Mouse (Mus musculus): ENCODE data around the gene Olfr763. TPM values are rescaled to one million over a fixed set of nuclear protein-coding genes. Genes with fewer than 3 reads are reported as not detected.
A peak's percentile ranks its signal among the peaks of the same experiment; 100 is the strongest.
"Not testable (repeated sequence)": the region's sequence is repeated elsewhere in the genome, so short reads cannot be mapped to it uniquely, and the experiment has no call there.

Olfr763 gene
- not detected for total RNA-seq (2021)
- long read RNA-seq, experiment 1: 0 reads
- long read RNA-seq, experiment 2: 0 reads

DNA sequence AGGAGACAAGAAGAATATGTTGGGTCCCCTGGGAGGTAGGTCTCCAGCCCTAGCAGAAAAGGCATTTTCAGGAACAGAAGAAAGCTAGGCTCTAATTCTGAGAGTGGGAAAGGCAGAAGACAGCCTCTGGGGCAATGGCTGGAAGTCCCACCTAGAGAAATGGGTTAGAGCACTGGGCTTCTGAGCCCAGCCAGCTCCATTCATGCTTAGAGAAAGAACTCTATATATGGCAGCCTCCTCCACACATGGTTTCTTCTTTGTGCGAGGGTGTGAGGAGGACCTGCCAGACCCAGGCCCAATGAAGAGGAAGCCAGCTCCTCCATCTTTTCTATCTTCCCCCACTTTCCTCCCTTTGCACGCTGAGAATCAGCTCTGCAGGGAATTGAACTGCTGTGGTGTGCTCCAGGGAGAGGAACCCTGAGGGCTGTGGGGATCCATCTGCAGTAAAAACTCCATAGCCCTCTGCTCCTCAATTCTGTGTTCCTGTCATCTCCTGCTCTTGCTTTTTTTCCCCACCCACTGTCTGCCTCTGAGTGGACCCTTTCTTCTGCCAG, at the start of gene Olfr763:
Gene Olfr763, plus strand, starts transcription at position 504 of the 554 bp plus-strand sequence.
- no peak for DNase-seq (ENCODE audit: low spot score in 2 of 2)

DNA sequence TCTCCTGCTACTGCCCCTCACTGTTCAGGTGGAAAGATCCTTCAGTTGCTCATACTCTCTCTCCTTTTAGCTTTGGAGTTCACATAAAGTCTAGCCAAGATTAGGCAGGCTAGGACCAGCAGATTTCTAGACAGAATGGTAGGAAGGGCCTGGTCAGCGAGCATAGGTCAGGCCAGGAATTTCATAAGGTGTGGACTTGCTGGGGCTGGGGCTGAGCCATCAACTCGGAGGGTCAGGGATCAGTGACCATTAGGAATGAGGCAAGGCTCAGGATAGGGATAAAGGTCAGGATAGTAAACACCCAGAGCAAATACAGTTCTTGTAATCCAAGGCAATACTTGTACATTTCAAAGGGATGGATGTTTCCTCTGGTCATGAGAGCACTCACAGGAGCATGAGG, 45.6 kb upstream of the Olfr763 start:
- DNase-seq (ENCODE audit: low spot score in 2 of 2): no peak

DNA sequence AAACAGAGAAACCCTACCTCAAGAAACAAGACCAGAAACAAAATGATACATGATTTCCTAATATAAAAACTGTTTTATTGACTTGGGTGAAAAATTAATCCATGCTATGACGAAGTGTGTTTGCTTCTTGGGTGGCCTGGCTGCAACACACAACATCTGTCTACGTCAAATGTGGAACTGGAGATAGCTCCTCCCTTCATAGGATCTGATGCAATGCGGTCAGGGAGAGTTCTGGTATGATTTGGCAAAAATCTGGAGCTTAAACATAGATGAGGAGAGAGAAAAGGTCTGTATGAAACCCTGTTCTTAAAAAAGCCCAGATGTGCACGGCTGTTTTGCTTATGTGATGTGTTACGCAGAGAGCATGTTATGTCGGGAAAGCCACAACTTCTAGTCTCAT, 44.7 kb upstream of the Olfr763 start:
- DNase-seq (ENCODE audit: low spot score in 2 of 2): no peak

DNA sequence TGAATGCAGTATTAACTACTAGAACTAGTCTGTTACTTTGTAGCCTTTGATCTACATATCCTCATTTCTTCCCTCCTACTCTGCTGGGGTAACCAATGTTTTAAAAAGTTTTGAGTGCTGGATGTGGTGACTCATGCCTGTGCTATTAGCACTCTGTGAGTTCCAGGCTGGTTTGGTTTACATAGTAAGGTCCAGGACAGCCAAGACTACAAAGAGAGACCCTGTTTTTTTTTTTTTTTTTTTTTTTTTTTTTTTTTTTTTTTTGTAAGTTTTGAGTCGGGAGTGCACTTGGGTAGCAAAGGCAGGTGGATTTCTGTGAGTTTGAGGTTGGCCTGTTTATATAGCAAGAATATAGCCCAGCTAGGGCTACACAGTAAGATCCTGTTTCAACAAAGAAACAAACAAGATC, 42.2 kb upstream of the Olfr763 start:
- DNase-seq (ENCODE audit: low spot score in 2 of 2): no peak

DNA sequence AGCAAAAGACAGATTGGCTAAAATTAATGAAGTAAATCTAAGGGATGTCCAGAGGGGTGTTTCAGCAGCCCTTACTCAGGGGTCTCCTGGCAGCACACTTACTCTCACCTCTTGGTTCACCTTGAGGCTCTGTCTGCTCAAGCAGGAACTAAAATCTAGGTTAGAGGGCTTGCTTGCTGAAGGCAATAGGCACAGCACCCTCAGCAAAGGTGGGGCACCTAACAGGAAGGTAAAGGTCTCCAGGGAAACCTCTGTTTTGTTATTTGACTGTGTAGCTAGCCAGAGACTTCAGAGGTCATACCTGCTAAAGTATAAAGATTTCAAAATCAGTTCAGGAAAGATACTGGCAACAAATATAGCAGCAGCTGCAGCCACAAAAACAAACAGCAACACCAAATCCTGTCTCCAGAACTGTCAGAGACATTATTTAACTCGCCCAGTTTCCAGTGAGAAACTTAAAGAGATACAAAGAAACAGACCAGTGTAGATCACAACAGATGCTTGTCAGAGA, 39.8 kb upstream of the Olfr763 start:
- no peak for DNase-seq (ENCODE audit: low spot score in 2 of 2)

DNA sequence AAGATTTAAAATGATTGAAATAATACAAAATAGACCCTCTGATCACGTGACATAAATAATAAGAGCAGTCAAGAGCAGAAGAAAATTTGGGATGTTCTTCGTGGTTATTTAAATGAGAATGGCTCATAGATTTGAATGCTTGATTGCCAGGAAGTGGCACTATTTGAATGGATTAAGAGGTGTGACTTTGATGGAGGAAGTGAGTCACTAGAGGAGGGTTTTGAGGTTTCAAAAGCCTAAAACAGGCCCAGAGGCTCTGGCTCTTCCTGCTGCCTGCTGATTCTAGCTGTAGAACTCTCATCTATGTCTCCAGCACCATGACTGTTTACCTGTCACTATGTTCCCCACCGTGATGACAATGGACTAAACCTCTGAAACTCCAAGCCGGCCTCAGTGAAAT, 37.8 kb upstream of the Olfr763 start:
- DNase-seq (ENCODE audit: low spot score in 2 of 2): no peak

DNA sequence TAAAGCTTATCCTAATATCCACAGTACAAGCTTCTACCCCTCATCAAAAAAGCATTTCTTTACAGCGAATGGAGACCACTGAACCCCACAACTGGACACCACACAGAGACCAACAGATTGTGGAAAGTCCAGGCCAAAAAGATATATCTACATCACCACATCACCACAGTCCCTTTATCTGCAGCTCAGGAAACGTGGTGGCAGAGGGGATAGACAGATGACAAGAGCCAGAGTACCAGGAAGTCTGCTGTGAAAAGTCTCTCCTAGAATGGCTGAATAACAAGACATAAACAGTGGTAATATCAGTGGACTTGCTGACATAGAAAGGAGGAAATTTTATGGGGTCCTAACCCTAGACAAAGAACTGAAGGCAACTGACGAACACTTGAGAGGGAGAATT, 34.2 kb upstream of the Olfr763 start:
- no peak for DNase-seq (ENCODE audit: low spot score in 2 of 2)

DNA sequence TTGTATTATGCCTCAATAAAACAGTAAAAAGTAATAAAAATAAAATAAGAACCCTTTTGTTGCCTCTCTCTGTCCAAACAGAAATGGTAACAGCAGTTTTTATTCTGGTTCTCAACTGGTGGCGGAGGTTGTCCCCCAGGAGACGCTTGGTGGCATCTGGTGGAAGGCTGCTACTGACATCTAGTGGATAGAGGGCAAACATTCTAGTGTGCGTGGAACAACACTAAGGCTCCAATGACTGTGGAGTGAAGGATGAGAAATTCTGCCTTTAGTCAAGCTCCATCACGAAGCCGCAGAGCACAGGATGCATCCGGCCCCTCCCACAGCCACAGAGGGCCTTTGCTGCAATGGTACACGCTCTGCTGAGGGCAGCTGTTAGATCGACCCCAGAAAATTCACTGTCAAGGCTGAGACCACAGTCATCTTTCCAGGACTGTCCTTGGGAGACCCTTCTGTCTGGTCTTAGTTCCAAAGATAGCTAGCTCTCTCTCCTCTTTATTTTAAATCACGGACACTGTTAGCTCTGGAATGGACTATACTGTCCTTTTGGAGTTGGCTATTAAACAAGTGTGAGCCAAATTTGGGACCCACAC, 33.0 kb upstream of the Olfr763 start:
- peak; percentile 25 to 39 for DNase-seq (ENCODE audit: low spot score in 2 of 2)

DNA sequence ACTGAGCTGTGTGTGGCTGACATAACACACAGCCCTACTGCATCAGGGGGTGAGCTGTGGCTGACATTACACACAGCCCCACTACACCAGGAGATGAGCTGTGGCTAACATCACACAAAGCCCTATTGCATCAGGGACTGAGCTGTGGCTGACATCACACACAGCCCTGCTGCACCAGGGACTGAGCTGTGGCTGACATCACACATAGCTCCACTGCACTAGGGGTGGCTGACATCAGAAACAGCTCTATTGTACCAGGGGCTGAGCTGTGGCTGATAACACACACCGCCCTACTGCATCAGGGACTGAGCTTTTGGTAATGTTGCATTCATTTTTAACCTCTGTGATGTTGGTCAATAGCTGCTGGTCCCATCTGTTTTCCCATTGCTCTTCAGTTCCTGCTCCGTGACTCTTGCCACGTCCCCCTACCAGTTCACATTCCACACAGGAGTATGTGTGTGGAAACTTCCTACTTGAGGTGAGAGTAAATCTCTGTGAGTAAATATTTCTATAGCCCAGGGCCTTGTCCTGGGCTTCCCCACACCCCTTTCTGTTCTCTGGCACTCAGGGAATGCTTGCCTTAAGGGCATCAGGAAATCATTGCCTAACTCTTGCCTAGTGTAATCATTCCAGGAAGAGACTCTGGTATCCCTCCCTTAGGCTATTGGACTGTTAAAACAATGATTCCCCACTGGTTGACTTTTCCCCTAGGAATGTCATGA, 29.8 kb upstream of the Olfr763 start:
- no peak for DNase-seq (ENCODE audit: low spot score in 2 of 2)

DNA sequence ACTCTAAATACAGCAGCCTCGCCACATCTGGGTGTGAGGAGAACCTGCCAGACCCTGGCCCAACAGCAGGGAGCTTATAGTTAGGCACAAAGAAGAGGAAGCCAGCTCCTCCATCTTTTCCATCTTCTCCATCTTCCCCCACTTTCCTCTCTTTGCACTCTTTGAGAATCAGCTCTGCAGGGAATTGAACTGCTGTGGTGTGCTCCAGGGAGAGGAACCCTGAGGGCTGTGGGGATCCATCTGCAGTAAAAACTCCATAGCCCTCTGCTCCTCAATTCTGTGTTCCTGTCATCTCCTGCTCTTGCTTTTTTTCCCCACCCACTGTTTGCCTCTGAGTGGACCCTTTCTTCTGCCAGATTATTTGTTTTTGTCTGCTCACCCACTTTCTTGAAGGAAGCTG, 21.5 kb upstream of the Olfr763 start, which contains the start of gene Olfr9:
Gene Olfr9, plus strand, starts transcription at position 301 of the 400 bp plus-strand sequence.
- DNase-seq (ENCODE audit: low spot score in 2 of 2): not testable (repeated sequence)

DNA sequence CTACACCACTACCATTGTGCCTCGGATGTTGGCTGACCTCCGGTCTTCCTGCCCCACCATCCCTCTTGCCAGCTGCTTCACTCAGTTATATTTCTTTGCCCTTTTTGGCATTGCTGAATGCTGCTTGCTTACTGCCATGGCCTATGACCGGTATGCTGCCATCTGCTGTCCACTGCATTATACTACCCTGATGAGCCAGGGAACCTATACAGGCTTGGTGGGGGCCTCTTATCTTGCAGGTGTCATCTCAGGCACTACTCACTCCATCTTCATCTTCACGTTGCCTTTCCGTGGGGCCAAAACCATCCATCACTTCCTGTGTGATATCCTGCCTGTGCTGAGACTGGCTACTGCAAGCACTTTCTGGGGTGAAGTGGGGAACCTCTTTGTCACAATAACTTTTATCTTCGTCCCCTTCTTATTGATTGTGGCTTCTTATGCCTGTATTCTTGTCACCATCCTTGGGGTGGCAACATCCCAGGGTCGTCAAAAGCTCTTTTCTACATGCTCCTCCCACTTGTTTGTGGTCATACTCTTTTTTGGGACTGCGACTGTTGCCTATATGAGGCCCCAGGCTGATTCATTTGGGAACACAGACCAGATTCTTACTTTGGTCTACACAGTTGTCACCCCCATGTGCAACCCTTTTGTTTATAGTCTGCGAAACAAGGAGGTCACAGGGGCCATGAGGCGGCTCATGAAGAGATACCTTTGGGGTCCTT, 20.3 kb upstream of the Olfr763 start:
- DNase-seq (ENCODE audit: low spot score in 2 of 2): not testable (repeated sequence)

DNA sequence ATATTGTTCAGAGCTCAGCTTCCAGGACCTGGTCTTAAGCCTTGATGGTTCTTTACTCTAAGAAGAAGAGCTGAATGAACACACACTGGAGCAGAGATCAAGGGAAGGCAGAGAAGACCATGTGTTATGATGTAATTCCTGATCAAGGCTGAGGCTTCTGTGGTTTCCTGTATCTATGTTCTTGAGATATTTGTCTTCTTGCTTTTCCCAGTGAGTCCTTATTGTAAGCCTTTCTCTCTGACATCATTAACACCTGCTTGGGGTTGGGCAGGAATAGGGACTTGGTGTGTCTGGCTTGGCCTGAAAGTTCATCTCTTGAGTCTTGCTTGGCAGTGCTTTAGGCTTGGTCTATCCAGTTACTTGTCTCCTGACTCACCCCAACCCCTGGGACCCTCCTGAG, 19.6 kb upstream of the Olfr763 start:
- DNase-seq (ENCODE audit: low spot score in 2 of 2): no peak

DNA sequence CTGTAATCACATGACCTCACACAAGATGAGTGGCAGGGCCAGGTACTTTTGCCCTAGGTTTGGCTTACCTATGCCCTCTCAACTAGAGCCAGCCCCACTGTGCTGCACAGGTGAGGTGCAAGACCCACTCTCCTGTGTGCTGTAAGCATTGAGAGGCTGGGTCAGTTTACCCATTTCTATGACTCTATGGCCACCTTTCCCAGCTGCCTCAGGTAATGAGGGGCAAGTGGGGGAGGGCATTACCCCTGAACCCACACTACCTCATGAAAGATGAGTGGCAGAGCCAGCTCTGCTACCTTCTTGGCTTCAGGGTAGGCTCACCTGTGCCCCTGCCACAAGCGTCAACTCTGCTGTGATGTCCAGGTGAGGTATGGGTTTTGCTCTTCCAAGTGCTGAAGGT, 14.8 kb upstream of the Olfr763 start:
- no peak for DNase-seq (ENCODE audit: low spot score in 2 of 2)

DNA sequence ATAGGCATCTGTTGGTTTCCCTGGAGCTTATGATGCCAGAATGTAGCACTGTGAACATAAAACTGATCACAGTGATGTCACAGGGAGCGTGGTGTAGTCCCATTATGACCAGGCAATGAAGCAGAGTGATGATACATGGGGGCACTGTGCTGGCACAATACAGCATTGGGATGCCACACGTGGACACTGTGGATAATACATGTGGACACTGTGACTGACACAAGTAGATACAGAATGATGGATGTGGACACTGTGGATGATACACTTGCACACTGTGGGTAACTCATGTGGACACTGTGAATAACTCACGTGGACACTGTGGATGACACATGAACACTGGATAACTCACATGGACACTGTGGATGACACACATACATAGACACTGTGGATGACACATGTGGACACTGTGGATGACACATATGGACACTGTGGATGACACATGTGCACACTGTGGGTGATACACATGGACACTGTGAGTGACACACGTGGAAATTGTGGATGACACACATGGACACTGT, 14.0 kb upstream of the Olfr763 start:
- DNase-seq (ENCODE audit: low spot score in 2 of 2): no peak

DNA sequence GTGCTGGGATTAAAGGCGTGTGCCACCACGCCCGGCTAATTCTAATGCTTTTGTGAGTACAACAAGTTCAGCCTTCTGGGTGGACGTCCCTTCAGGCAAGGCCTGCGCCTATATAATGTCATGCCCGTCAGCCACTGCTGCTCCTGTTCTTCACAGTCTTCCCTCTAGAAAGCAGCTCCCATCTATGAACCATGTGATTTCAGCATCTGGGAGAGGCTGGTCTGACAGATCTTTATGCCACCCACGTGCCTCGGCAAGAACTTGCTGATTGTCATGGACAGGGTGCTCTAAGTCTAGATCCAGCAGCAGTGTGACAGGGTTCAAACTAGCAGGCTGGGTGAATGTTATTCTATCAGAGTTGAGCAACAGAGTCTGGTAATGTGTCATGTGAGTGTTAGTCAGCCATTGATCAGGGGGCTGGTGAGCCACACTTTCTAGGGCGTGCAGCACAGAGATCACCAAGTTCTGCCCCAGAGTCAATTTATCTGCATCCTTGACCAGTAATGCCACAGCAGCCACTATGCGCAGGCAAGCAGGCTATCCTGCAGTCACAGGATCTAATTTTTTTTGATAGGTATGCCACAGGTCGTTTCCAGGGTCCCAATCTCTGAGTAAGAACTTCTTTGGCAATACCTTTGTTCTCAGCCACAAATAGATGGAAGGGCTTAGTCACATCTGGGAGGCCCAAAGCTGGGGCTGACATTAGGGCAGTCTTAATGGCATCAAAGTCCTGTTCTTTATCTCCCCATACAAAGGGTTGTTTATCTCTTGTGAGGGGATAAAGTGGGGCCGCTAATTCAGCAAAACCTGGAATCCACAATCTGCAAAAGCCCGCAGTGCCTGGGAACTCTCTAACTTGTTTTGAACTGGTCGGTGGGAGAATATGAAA, 6.3 kb upstream of the Olfr763 start:
- DNase-seq (ENCODE audit: low spot score in 2 of 2): no peak

DNA sequence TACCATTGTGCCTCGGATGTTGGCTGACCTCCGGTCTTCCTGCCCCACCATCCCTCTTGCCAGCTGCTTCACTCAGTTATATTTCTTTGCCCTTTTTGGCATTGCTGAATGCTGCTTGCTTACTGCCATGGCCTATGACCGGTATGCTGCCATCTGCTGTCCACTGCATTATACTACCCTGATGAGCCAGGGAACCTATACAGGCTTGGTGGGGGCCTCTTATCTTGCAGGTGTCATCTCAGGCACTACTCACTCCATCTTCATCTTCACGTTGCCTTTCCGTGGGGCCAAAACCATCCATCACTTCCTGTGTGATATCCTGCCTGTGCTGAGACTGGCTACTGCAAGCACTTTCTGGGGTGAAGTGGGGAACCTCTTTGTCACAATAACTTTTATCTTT, 920 bp downstream of the Olfr763 start:
- not testable (repeated sequence) for DNase-seq (ENCODE audit: low spot score in 2 of 2)

DNA sequence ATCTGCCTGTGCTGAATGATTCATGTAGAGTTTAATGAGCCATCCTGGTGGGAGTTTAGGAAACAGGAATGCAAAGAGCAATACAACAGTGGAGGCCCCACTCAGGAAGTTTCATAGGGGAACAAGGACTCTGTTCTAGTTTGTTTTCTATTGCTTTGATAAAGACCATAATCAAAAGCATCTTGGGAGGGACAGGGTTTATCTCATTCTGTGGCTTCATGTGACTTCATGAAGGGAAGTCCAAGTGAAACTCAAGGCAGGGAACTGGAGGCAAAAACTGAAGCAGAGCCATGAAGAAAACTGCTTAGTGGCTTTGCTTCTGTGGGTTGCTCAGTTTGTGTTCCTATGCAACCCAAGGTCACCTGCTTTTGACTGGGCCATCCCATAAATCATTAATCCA, 3.9 kb downstream of the Olfr763 start:
- DNase-seq (ENCODE audit: low spot score in 2 of 2): no peak

DNA sequence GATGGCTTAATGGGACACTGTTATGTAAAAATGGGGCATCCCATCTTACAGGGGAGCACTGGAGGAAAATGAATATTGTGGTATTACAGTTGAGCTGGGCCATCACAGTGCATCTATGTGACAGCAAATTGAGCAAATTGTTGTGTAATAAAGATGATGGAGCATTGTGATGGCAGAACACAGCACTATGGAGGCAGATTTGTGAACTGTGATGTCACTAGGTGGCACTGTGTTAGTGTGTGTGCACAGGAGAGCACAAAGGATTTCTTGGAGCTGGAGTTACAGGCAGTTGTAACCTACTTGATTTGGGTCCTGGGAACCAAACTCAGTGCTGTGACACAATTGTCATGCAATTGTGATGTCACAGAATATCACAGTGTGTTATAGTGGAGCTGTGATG, 12.7 kb downstream of the Olfr763 start:
- DNase-seq (ENCODE audit: low spot score in 2 of 2): no peak

DNA sequence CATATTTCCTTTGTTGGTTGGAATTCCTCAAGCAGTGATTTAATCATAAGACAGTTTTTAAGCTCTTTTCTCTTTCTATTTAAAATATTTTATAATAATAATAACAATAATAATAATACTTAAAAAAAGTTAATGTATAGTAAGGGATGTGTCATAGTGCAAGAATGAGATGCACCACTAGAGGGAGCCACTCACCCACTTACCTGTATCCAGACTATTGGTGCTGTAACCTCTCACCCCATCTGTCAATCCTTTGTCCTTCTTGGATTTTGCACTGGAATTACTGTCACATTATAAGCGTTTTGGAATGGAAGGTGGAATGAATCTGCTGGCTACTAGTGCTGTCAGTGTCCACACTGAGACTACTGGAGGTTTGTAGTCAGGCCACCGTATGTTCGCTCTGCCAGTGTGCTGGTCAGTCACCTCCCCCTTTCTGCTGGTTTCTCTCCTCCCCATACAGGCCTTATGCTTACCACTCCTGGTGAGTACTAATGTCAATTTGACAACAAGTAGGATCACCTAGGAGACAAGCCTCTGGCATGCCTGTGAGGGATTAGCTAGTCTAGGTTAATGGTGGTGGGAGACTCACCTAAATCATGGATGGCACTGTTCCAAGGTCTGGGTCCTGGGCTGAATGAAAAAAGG, 15.5 kb downstream of the Olfr763 start:
- peak in 1 of 2 experiments; percentile 14 for DNase-seq (ENCODE audit: low spot score in 2 of 2)

DNA sequence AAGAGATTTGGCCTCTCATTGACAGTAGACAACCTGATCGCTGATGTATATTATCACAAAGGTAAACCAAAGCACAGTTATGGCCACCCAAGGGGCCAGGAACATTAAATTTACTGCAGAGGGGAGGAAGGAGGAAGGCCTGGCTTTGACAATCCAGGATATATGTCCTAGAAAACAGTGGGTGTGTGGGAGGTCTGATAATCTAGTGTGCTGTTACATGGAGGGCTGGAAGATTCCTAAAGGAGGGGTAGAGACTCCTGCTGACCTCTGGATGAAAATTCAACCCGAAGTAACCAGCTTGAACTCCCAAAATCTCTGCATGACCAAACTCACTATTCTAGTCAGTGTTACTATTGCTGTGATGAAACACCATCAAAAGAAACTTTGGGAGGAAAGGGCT, 17.8 kb downstream of the Olfr763 start:
- no peak for DNase-seq (ENCODE audit: low spot score in 2 of 2)

Data from gastrocnemius, postnatal 4 days (tissue).